In genomic region chr2:30441518-30442497, GRCm38 (mm10) we compare ENCODE assay signal across 8 mouse cellular contexts. TPM values are rescaled to one million over a fixed set of nuclear protein-coding genes. Genes with fewer than 3 reads are reported as not detected.
DNase-seq lines count a peak whose midpoint lies in the region; ATAC-seq and TF ChIP-seq lines count a peak whose summit lies in the region.

No protein-coding gene starts in this region.

- peak overlapping the region; percentile 34 for H3K9ac ChIP-seq in forebrain, embryonic 15.5 days (replicated peaks)
- peak overlapping the region; percentile 45 for H3K9ac ChIP-seq in liver, postnatal 0 days (replicated peaks)
- H3K9ac ChIP-seq in neural tube, embryonic 14.5 days (replicated peaks; ENCODE audit: low read depth, low read length), result peak overlapping the region; percentile 44

- no peaks in the 10 kb centered on the region for H3K27me3 ChIP-seq in forebrain, embryonic 15.5 days
- no peaks in the 10 kb centered on the region for H3K27me3 ChIP-seq in liver, postnatal 0 days (ENCODE audit: insufficient read depth, low read length)
- H3K27me3 ChIP-seq in neural tube, embryonic 14.5 days (ENCODE audit: control insufficient read depth, insufficient read depth, low read length), result no peaks in the 10 kb centered on the region

- no peak; the same call in 1 of the 2 replicates for TF ChIP-seq EP300 in liver, postnatal 0 days (IDR thresholded peaks at IDR 0.05; ENCODE audit: low read depth)

- intact Hi-C loops in heart, postnatal 14 days (cut with DNase I), result loop anchor here (1.0 to 2.0 kb wide), 4 partner anchors 28 to 353 kb away; no protein-coding TSS in a partner anchor

- peaks cover 39% of the 10 kb centered on the region for H3K36me3 ChIP-seq in forebrain, embryonic 15.5 days
- peaks cover 72% of the 10 kb centered on the region for H3K36me3 ChIP-seq in liver, postnatal 0 days (replicated peaks; ENCODE audit: insufficient read depth, low read length)
- H3K36me3 ChIP-seq in neural tube, embryonic 14.5 days (ENCODE audit: control insufficient read depth, insufficient read depth, low read length), result peaks cover 42% of the 10 kb centered on the region; the same call in 1 of the 2 replicates

- TF ChIP-seq CTCF in liver, postnatal 0 days (IDR thresholded peaks at IDR 0.05; ENCODE audit: low read depth), result no peak

- peak overlapping the region; percentile 94 for H3K27ac ChIP-seq in forebrain, embryonic 15.5 days (replicated peaks)
- peak overlapping the region; percentile 95 for H3K27ac ChIP-seq in liver, postnatal 0 days (ENCODE audit: low read depth)
- peak overlapping the region; percentile 96 for H3K27ac ChIP-seq in neural tube, embryonic 14.5 days (ENCODE audit: low read depth, low read length)

- no peaks in the 10 kb centered on the region for H3K9me3 ChIP-seq in forebrain, embryonic 15.5 days
- no peaks in the 10 kb centered on the region for H3K9me3 ChIP-seq in liver, postnatal 0 days (ENCODE audit: low read length)
- no peaks in the 10 kb centered on the region for H3K9me3 ChIP-seq in neural tube, embryonic 14.5 days (ENCODE audit: control insufficient read depth, low read length)

- H3K4me3 ChIP-seq in forebrain, embryonic 15.5 days, result peak overlapping the region; percentile 12
- H3K4me3 ChIP-seq in liver, postnatal 0 days (ENCODE audit: low read depth, low read length), result peak overlapping the region; percentile 11; the same call in 1 of the 2 replicates
- H3K4me3 ChIP-seq in neural tube, embryonic 14.5 days (ENCODE audit: low read depth, low read length), result no peak overlapping the region

- H3K4me1 ChIP-seq in forebrain, embryonic 15.5 days, result peaks cover 40% of the 10 kb centered on the region
- peaks cover 45% of the 10 kb centered on the region for H3K4me1 ChIP-seq in liver, postnatal 0 days (ENCODE audit: insufficient read depth)
- H3K4me1 ChIP-seq in neural tube, embryonic 14.5 days (ENCODE audit: control insufficient read depth, insufficient read depth, low read length), result peaks cover 34% of the 10 kb centered on the region

- peak overlapping the region; percentile 28 for H3K4me2 ChIP-seq in forebrain, embryonic 15.5 days (replicated peaks)
- H3K4me2 ChIP-seq in liver, postnatal 0 days (ENCODE audit: low read depth, low read length), result peak overlapping the region; percentile 55
- peak overlapping the region; percentile 31 for H3K4me2 ChIP-seq in neural tube, embryonic 14.5 days (ENCODE audit: low read depth, low read length)

- peak; percentile 98 for DNase-seq in brain, adult 2 months (ENCODE audit: low read depth, low spot score)
- DNase-seq in heart, postnatal 14 days, result peak; percentile 88
- DNase-seq in kidney, postnatal 4 days, result peak; percentile 81 to 90
- DNase-seq in liver, postnatal 0 days, result peak; percentile 79
- peak; percentile 80 for DNase-seq in testis, postnatal 14 days (ENCODE audit: low spot score)

- 3% methylated on average over 15 of the region's 15 CpGs for WGBS in forebrain, embryonic 15.5 days
- 28% methylated on average over 15 of the region's 15 CpGs for WGBS in liver, postnatal 0 days (ENCODE audit: insufficient replicate concordance)
- WGBS in neural tube, embryonic 14.5 days, result 3% methylated on average over 15 of the region's 15 CpGs

- peak; percentile 79 for ATAC-seq in CD4-positive, CD25-positive, alpha-beta regulatory T cell, adult 4 months
- ATAC-seq in forebrain, embryonic 15.5 days (replicated peaks), result peak; percentile 72
- peak; percentile 61 for ATAC-seq in liver, postnatal 0 days
- peak; percentile 78; the same call in 1 of the 2 replicates for ATAC-seq in neural tube, embryonic 14.5 days (ENCODE audit: low read depth)

RNA-seq across cellular contexts. Expression of gene Ptpa, which starts 26.0 kb away (rescaled TPM):
- 10 to 100 TPM; 37.8 to 86.7 TPM for polyA plus RNA-seq in CD4-positive, CD25-positive, alpha-beta regulatory T cell, adult 4 months (2017; shearing (Covaris generic))
- polyA plus RNA-seq in forebrain, embryonic 15.5 days (2015; fragmentation: Nextera tagmentation; extraction: Ambion mirVana), result 146 and 152 TPM in 2 replicates
- total RNA-seq in heart, postnatal 14 days (2021), result 100 to 1,000 TPM in 1 of 2 experiments, 10 to 100 TPM in 1; 99.1 to 109 TPM
- polyA plus RNA-seq in liver, postnatal 0 days (2015; fragmentation: Nextera tagmentation; extraction: Ambion mirVana), result 65.6 and 76.8 TPM in 2 replicates
- 65.8 and 70.7 TPM in 2 replicates for polyA plus RNA-seq in neural tube, embryonic 14.5 days (2014; fragmentation: Nextera tagmentation; extraction: Ambion mirVana)

RNA-seq across cellular contexts. Expression of gene Crat, which starts 26.2 kb away (rescaled TPM):
- polyA plus RNA-seq in CD4-positive, CD25-positive, alpha-beta regulatory T cell, adult 4 months (2017; shearing (Covaris generic)), result 1 to 10 TPM; 1.1 to 2.2 TPM
- 20.5 and 22.6 TPM in 2 replicates for polyA plus RNA-seq in forebrain, embryonic 15.5 days (2015; fragmentation: Nextera tagmentation; extraction: Ambion mirVana)
- 100 to 1,000 TPM; 441 to 477 TPM for total RNA-seq in heart, postnatal 14 days (2021)
- 57.5 and 64.3 TPM in 2 replicates for polyA plus RNA-seq in liver, postnatal 0 days (2015; fragmentation: Nextera tagmentation; extraction: Ambion mirVana)
- 27.7 and 32.4 TPM in 2 replicates for polyA plus RNA-seq in neural tube, embryonic 14.5 days (2014; fragmentation: Nextera tagmentation; extraction: Ambion mirVana)

RNA-seq across cellular contexts. Expression of gene Ier5l, which starts 32.2 kb away (rescaled TPM):
- polyA plus RNA-seq in CD4-positive, CD25-positive, alpha-beta regulatory T cell, adult 4 months (2017; shearing (Covaris generic)), result under 1 TPM in 1 of 2 experiments, not detected in 1; 0.20 TPM
- polyA plus RNA-seq in forebrain, embryonic 15.5 days (2015; fragmentation: Nextera tagmentation; extraction: Ambion mirVana), result 2.0 and 2.5 TPM in 2 replicates
- total RNA-seq in heart, postnatal 14 days (2021), result 1 to 10 TPM; 5.8 to 6.3 TPM
- 0.31 and 0.69 TPM in 2 replicates for polyA plus RNA-seq in liver, postnatal 0 days (2015; fragmentation: Nextera tagmentation; extraction: Ambion mirVana)
- polyA plus RNA-seq in neural tube, embryonic 14.5 days (2014; fragmentation: Nextera tagmentation; extraction: Ambion mirVana), result 2.3 and 2.6 TPM in 2 replicates

RNA-seq across cellular contexts. Expression of gene Dolpp1, which starts 49.8 kb away (rescaled TPM):
- 10 to 100 TPM; 16.9 to 28.1 TPM for polyA plus RNA-seq in CD4-positive, CD25-positive, alpha-beta regulatory T cell, adult 4 months (2017; shearing (Covaris generic))
- polyA plus RNA-seq in forebrain, embryonic 15.5 days (2015; fragmentation: Nextera tagmentation; extraction: Ambion mirVana), result 60.0 and 60.3 TPM in 2 replicates
- total RNA-seq in heart, postnatal 14 days (2021), result 10 to 100 TPM; 11.4 to 12.1 TPM
- polyA plus RNA-seq in liver, postnatal 0 days (2015; fragmentation: Nextera tagmentation; extraction: Ambion mirVana), result 12.0 and 12.2 TPM in 2 replicates
- 51.5 and 57.7 TPM in 2 replicates for polyA plus RNA-seq in neural tube, embryonic 14.5 days (2014; fragmentation: Nextera tagmentation; extraction: Ambion mirVana)
